Mouse (Mus musculus) hindbrain, embryonic 11.5 days (tissue): Measurements from ENCODE around the gene Slc16a10. TPM values are rescaled to one million over a fixed set of nuclear protein-coding genes. Genes with fewer than 3 reads are reported as not detected.

Experiments used
- ATAC-seq: fragments of 200-750 bp; cut with Nextera tagmentation; 2 replicates; pipeline ENCODE4 v1.8.0; 2017; ENCODE audit warnings: mild to moderate bottlenecking, moderate TSS enrichment, moderate library complexity; ENCODE audit not compliant: low FRiP score
- DNase-seq: peaks from one replicate; pipeline ENCODE4 v3.0.0-alpha.2; 2015; ENCODE audit warnings: low spot score
- H3K27ac ChIP-seq: fragments of 300-500 bp; sonication (generic); 2 replicates; pipeline ENCODE4 v1.5.1; 2014; ENCODE audit warnings: mild to moderate bottlenecking, low read depth, low read length
- H3K27me3 ChIP-seq: fragments of 300-500 bp; sonication (generic); 2 replicates; pipeline ENCODE4 v1.6.1; 2014; ENCODE audit warnings: mild to moderate bottlenecking, low read length, moderate library complexity, mixed read lengths; ENCODE audit not compliant: control insufficient read depth, insufficient read depth
- H3K36me3 ChIP-seq: fragments of 300-500 bp; sonication (generic); 2 replicates; pipeline ENCODE4 v1.6.1; 2014; ENCODE audit warnings: mild to moderate bottlenecking, low read length, moderate library complexity, mixed read lengths; ENCODE audit not compliant: control insufficient read depth, insufficient read depth
- H3K4me1 ChIP-seq: fragments of 300-500 bp; sonication (generic); replicated peaks from 2 replicates; pipeline ENCODE4 v1.6.1; 2014; ENCODE audit warnings: low read length, mixed read lengths; ENCODE audit not compliant: control insufficient read depth, insufficient read depth
- H3K4me2 ChIP-seq: fragments of 300-500 bp; sonication (generic); replicated peaks from 2 replicates; pipeline ENCODE4 v1.6.1; 2014; ENCODE audit warnings: mild to moderate bottlenecking, low read depth, low read length
- H3K4me3 ChIP-seq: fragments of 300-500 bp; sonication (generic); 2 replicates; pipeline ENCODE4 v1.5.1; 2014; ENCODE audit warnings: low read depth, low read length
- H3K9ac ChIP-seq: fragments of 300-500 bp; sonication (generic); 2 replicates; pipeline ENCODE4 v1.6.1; 2014; ENCODE audit warnings: low read depth, low read length
- H3K9me3 ChIP-seq: fragments of 300-500 bp; sonication (generic); 2 replicates; pipeline ENCODE4 v1.6.1; 2016; ENCODE audit warnings: low read length; ENCODE audit not compliant: control insufficient read depth
- WGBS: fragments of 180-500 bp; shearing (Covaris S2); extraction: QIAGEN DNeasy Blood & Tissue Kit; methylation state at CpG from one replicate; pipeline ENCODE4 v1.1.7; 2014; 5-methylcytosine and 5-hydroxymethylcytosine counted together
- polyA plus RNA-seq: library from polyadenylated mRNA; unstranded; fragments of >200 nt; fragmentation: Nextera tagmentation; extraction: Ambion mirVana; gene quantifications from 2 replicates; pipeline ENCODE4 v1.2.1, GENCODE M21; 2014

The Slc16a10 gene
- polyA plus RNA-seq, 1 experiment from 2014 or later = 8.9 TPM

GRCm38 (mm10) chr10:40094752-40095151 is 47.3 kb downstream of the Slc16a10 start:
- H3K9ac ChIP-seq = no peak overlapping the region
- no peak overlapping the region for H3K4me2 ChIP-seq
- DNase-seq = no peak
- no peaks in the 10 kb centered on the region for H3K27me3 ChIP-seq
- ATAC-seq = no peak
- no peak overlapping the region for H3K27ac ChIP-seq
- WGBS = 92% methylated on average over 2 of the region's 2 CpGs
- H3K9me3 ChIP-seq = no peaks in the 10 kb centered on the region
- no peak overlapping the region for H3K4me3 ChIP-seq
- H3K4me1 ChIP-seq = no peaks in the 10 kb centered on the region
- H3K36me3 ChIP-seq = no peaks in the 10 kb centered on the region

- ATAC-seq (no peak), DNase-seq (no peak)
- no peaks in the 10 kb centered on the region for H3K36me3 ChIP-seq
- H3K9me3 ChIP-seq = no peaks in the 10 kb centered on the region
- no peaks in the 10 kb centered on the region for H3K27me3 ChIP-seq
- H3K4me3 ChIP-seq = no peak overlapping the region
- H3K4me1 ChIP-seq = no peaks in the 10 kb centered on the region
- H3K4me2 ChIP-seq = no peak overlapping the region
- no peak overlapping the region for H3K9ac ChIP-seq
- no peak overlapping the region for H3K27ac ChIP-seq
Observed at GRCm38 (mm10) chr10:40093526-40093925, 48.5 kb downstream of the Slc16a10 start.

- no peaks in the 10 kb centered on the region for H3K9me3 ChIP-seq
- no peaks in the 10 kb centered on the region for H3K36me3 ChIP-seq
- no peak overlapping the region for H3K4me3 ChIP-seq
- no peaks in the 10 kb centered on the region for H3K27me3 ChIP-seq
- DNase-seq (no peak), ATAC-seq (no peak)
- no peak overlapping the region for H3K4me2 ChIP-seq
- H3K4me1 ChIP-seq = no peaks in the 10 kb centered on the region
- no peak overlapping the region for H3K9ac ChIP-seq
- 84% methylated on average over 2 of the region's 2 CpGs for WGBS
- no peak overlapping the region for H3K27ac ChIP-seq
Observed at GRCm38 (mm10) chr10:40091455-40091854, 50.6 kb downstream of the Slc16a10 start.

- Histone ChIP-seq H3K4me1 (no peaks in the 10 kb centered on the region), H3K27me3 (no peaks in the 10 kb centered on the region), H3K27ac (no peak overlapping the region), H3K9me3 (no peaks in the 10 kb centered on the region), H3K4me3 (no peak overlapping the region), H3K9ac (no peak overlapping the region), H3K4me2 (no peak overlapping the region), H3K36me3 (no peaks in the 10 kb centered on the region)
- ATAC-seq (no peak), DNase-seq (no peak)
- WGBS = 87% methylated on average over 11 of the region's 11 CpGs
Observed at GRCm38 (mm10) chr10:40090504-40091428, 51.3 kb downstream of the Slc16a10 start.

- Histone ChIP-seq H3K4me3 (no peak overlapping the region), H3K4me1 (no peaks in the 10 kb centered on the region), H3K4me2 (no peak overlapping the region), H3K9me3 (no peaks in the 10 kb centered on the region), H3K36me3 (no peaks in the 10 kb centered on the region), H3K27ac (no peak overlapping the region), H3K9ac (no peak overlapping the region), H3K27me3 (no peaks in the 10 kb centered on the region)
- 75% methylated on average over 12 of the region's 12 CpGs for WGBS
- DNase-seq = no peak
- ATAC-seq = no peak
Observed at GRCm38 (mm10) chr10:40084332-40085093, 57.5 kb downstream of the Slc16a10 start.

- H3K9ac ChIP-seq = no peak overlapping the region
- DNase-seq = no peak
- no peak overlapping the region for H3K4me2 ChIP-seq
- no peak overlapping the region for H3K4me3 ChIP-seq
- H3K27ac ChIP-seq = no peak overlapping the region
- no peaks in the 10 kb centered on the region for H3K9me3 ChIP-seq
- no peak for ATAC-seq
- H3K36me3 ChIP-seq = no peaks in the 10 kb centered on the region
- no peaks in the 10 kb centered on the region for H3K4me1 ChIP-seq
- WGBS = 93% methylated on average over 4 of the region's 4 CpGs
- no peaks in the 10 kb centered on the region for H3K27me3 ChIP-seq
Observed at GRCm38 (mm10) chr10:40083556-40083955, 58.5 kb downstream of the Slc16a10 start.

- Histone ChIP-seq H3K27ac (no peak overlapping the region), H3K4me1 (no peaks in the 10 kb centered on the region), H3K36me3 (no peaks in the 10 kb centered on the region), H3K9me3 (no peaks in the 10 kb centered on the region), H3K9ac (no peak overlapping the region), H3K4me3 (no peak overlapping the region), H3K27me3 (no peaks in the 10 kb centered on the region), H3K4me2 (no peak overlapping the region)
- WGBS = 87% methylated on average over 7 of the region's 7 CpGs
- ATAC-seq = no peak
- DNase-seq = no peak
Observed at GRCm38 (mm10) chr10:40082668-40083067, 59.4 kb downstream of the Slc16a10 start.

GRCm38 (mm10) chr10:40080533-40080932 is 61.5 kb downstream of the Slc16a10 start:
- ATAC-seq (no peak), DNase-seq (no peak)
- no peaks in the 10 kb centered on the region for H3K36me3 ChIP-seq
- no peaks in the 10 kb centered on the region; the same call in 1 of the 2 replicates for H3K4me1 ChIP-seq
- H3K27me3 ChIP-seq = no peaks in the 10 kb centered on the region
- 79% methylated on average over 10 of the region's 10 CpGs for WGBS
- H3K4me3 ChIP-seq = no peak overlapping the region
- no peak overlapping the region for H3K9ac ChIP-seq
- no peak overlapping the region for H3K4me2 ChIP-seq
- H3K27ac ChIP-seq = no peak overlapping the region
- no peaks in the 10 kb centered on the region for H3K9me3 ChIP-seq
